Mouse (Mus musculus): Measurements from ENCODE around the gene Sox12. TPM values are rescaled to one million over a fixed set of nuclear protein-coding genes. Genes with fewer than 3 reads are reported as not detected.
"Not testable (repeated sequence)": the region's sequence is repeated elsewhere in the genome, so short reads cannot be mapped to it uniquely, and the experiment has no call there.

The Sox12 gene
- polyA plus RNA-seq, 1 experiment: 4.0 TPM

DNA sequence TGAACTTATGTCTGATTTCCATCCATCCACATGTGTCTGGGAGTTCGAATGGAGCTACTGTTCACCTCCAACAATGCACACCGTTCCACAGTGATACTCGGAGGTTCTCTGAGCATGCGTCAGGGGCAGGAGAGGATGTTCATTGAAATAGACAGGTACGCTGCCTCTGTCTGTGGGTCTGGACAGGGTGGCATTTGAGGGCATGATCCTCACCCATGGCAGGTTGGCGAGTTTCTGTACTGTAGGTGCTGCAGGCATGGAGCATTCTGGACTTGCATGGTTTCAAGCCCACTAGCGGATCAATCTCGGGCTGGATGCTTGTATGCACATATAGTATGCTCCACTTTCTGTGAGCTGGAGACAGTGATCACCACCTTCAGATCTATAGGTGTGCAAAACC lies 36.7 kb downstream of the Sox12 start:
- H3K4me1 ChIP-seq (ENCODE audit: control insufficient read depth, insufficient read depth, insufficient read length): no peaks in the 10 kb centered on the region; the same call in 1 of the 2 replicates
- DNase-seq (ENCODE audit: low read depth in 1 of 2, low spot score in 2 of 2): no peak
- H3K27ac ChIP-seq (ENCODE audit: insufficient read depth, low read length): no peak overlapping the region
- H3K4me3 ChIP-seq (ENCODE audit: extremely low read depth, insufficient read depth, insufficient read length): no peak overlapping the region
- H3K27me3 ChIP-seq (ENCODE audit: control insufficient read depth, insufficient read depth, low read length): no peaks in the 10 kb centered on the region
- no peaks in the 10 kb centered on the region for H3K36me3 ChIP-seq (ENCODE audit: control insufficient read depth, insufficient read depth, low read length)
- 82% methylated on average over 8 of the region's 8 CpGs for WGBS
- no peak for TF ChIP-seq CTCF (IDR thresholded peaks at IDR 0.05; ENCODE audit: extremely low read depth, insufficient read depth, insufficient read length, insufficient replicate concordance)
- TF ChIP-seq POLR2A (IDR thresholded peaks at IDR 0.05; ENCODE audit: low read depth, low read length): no peak

DNA sequence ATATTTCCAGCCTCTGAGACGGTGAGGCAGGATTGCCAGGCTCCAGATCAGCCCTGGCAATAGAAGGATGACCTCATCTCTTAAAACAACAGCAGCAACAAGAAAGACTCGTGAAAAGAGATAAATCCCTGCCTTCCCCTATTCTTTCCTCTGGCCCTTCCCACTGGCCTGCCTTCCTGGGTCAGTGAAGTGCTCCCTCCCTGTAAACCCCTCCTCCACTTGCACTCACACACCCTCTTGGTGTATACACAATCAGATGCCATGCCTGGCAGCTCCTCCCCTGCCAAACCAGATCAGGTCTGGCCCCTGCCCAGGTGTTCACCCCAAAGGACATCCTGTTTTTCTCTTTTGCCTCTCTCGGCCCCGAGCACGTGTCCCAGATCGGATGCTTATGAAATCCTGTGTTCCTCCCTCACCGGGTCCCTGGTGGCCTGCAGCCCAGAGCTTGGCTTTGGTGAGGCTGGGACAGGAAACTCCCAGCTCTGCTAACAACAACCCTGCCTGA lies 37.5 kb downstream of the Sox12 start:
- no peaks in the 10 kb centered on the region for H3K36me3 ChIP-seq (ENCODE audit: control insufficient read depth, insufficient read depth, low read length)
- 5% methylated on average over 7 of the region's 7 CpGs for WGBS
- peak overlapping the region; percentile 6; the same call in 1 of the 2 replicates for H3K27ac ChIP-seq (ENCODE audit: insufficient read depth, low read length)
- TF ChIP-seq POLR2A (IDR thresholded peaks at IDR 0.05; ENCODE audit: low read depth, low read length) (no peak), CTCF (IDR thresholded peaks at IDR 0.05; ENCODE audit: extremely low read depth, insufficient read depth, insufficient read length, insufficient replicate concordance) (no peak)
- no peak overlapping the region for H3K4me3 ChIP-seq (ENCODE audit: extremely low read depth, insufficient read depth, insufficient read length)
- peak in 1 of 2 experiments; percentile 14 for DNase-seq (ENCODE audit: low read depth in 1 of 2, low spot score in 2 of 2)
- no peaks in the 10 kb centered on the region; the same call in 1 of the 2 replicates for H3K4me1 ChIP-seq (ENCODE audit: control insufficient read depth, insufficient read depth, insufficient read length)
- H3K27me3 ChIP-seq (ENCODE audit: control insufficient read depth, insufficient read depth, low read length): no peaks in the 10 kb centered on the region

DNA sequence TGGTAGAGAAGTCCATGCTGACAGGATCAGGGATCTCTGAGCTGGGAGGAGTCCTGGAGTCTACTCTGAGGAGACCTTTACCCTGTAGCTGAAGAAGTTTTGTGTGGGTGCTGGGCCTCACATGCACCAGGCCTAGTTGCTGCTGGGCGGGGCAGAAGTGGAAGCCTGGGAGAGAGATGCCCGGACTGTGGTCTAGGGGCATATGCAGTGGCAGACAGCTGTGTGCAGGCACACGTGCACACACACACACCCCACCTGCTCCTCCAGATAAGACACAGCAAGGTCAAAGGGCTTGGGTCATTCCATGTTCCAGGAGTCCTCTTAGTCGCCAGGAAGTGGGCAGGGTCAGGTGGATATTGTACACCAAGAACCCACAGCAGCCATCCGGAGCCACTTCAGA lies 38.2 kb downstream of the Sox12 start:
- no peak for TF ChIP-seq POLR2A (IDR thresholded peaks at IDR 0.05; ENCODE audit: low read depth, low read length)
- TF ChIP-seq CTCF (IDR thresholded peaks at IDR 0.05; ENCODE audit: extremely low read depth, insufficient read depth, insufficient read length, insufficient replicate concordance): no peak
- Histone ChIP-seq H3K27ac (ENCODE audit: insufficient read depth, low read length) (no peak overlapping the region), H3K27me3 (ENCODE audit: control insufficient read depth, insufficient read depth, low read length) (no peaks in the 10 kb centered on the region), H3K36me3 (ENCODE audit: control insufficient read depth, insufficient read depth, low read length) (no peaks in the 10 kb centered on the region), H3K4me3 (ENCODE audit: extremely low read depth, insufficient read depth, insufficient read length) (no peak overlapping the region), H3K4me1 (ENCODE audit: control insufficient read depth, insufficient read depth, insufficient read length) (no peaks in the 10 kb centered on the region; the same call in 1 of the 2 replicates)
- DNase-seq (ENCODE audit: low read depth in 1 of 2, low spot score in 2 of 2): no peak
- WGBS: 32% methylated on average over 5 of the region's 5 CpGs

DNA sequence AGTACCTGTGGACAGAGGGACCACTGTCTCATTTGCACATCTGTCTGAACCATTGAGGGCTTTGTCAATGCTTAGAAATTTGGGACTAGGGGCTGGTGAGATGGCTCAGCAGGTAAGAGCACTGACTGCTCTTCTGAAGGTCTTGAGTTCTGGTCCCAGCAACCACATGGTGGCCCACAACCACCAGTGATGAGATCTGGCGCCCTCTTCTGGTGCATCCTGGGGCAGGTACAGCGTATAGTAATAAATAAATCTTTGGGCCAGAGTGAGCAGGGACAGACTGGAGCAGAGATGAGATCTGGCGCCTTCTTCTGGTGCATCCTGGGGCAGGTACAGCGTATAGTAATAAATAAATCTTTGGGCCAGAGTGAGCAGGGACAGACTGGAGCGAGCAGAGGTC lies 38.9 kb downstream of the Sox12 start:
- WGBS: 90% methylated on average over 5 of the region's 5 CpGs
- not testable (repeated sequence) for DNase-seq (ENCODE audit: low read depth in 1 of 2, low spot score in 2 of 2); H3K4me3 ChIP-seq (ENCODE audit: extremely low read depth, insufficient read depth, insufficient read length); H3K4me1 ChIP-seq (ENCODE audit: control insufficient read depth, insufficient read depth, insufficient read length); H3K27me3 ChIP-seq (ENCODE audit: control insufficient read depth, insufficient read depth, low read length); H3K36me3 ChIP-seq (ENCODE audit: control insufficient read depth, insufficient read depth, low read length); H3K27ac ChIP-seq (ENCODE audit: insufficient read depth, low read length)

DNA sequence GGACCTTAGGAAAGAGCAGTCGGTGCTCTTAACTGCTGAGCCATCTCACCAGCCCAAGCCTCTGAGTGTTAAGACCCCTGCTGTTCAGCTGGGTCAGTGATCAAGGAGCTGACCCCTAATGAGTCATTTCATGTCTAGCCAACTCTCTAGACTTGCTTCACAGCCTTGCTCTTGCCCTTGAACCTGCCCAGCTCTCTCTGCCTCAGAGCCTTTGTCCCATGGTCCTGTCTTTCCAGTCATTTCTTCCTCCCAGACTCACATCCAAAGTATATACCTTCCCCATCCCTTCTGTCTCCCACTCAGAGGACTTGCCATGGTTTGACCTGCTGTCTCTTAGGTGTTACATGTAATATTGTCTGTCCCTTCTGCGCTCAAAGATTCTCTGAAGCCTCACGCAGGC lies 40.6 kb downstream of the Sox12 start:
- H3K27me3 ChIP-seq (ENCODE audit: control insufficient read depth, insufficient read depth, low read length): no peaks in the 10 kb centered on the region
- no peak overlapping the region for H3K27ac ChIP-seq (ENCODE audit: insufficient read depth, low read length)
- H3K4me1 ChIP-seq (ENCODE audit: control insufficient read depth, insufficient read depth, insufficient read length): no peaks in the 10 kb centered on the region; the same call in 1 of the 2 replicates
- 96% methylated on average over 3 of the region's 3 CpGs for WGBS
- no peaks in the 10 kb centered on the region for H3K36me3 ChIP-seq (ENCODE audit: control insufficient read depth, insufficient read depth, low read length)
- no peak for DNase-seq (ENCODE audit: low read depth in 1 of 2, low spot score in 2 of 2)
- H3K4me3 ChIP-seq (ENCODE audit: extremely low read depth, insufficient read depth, insufficient read length): no peak overlapping the region
- TF ChIP-seq POLR2A (IDR thresholded peaks at IDR 0.05; ENCODE audit: low read depth, low read length) (no peak), CTCF (IDR thresholded peaks at IDR 0.05; ENCODE audit: extremely low read depth, insufficient read depth, insufficient read length, insufficient replicate concordance) (no peak)

DNA sequence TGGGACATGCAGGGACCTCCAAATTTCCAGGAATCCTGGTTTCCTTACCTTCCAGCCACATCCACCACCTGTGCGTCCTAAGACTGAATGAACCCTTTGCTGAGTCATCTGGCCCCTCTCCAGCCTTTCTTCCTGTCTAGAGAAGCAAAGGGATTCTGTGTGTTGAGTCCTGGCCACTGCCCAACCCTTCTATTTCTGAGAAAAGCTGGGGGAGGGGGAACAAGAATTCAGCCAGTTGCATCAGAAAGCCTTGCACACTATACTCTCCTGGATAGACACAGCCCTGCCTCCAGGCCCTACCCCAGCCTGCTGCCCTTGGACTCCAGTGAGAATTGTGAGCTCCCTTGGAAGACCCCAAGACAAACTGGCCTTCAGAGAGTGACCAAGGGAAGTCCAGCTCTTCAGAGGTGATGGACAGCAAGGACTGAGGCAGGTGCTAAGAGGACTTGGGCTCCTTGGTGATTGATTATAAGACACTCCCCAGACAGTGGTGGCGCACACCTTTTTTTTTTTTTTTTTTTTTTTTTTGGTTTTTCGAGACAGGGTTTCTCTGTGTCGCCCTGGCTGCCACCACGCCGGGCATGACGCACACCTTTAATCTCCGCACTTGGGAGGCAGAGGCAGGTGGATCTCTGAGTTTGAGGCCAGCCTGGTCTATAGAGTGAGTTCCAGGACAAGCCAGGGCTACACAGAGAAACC lies 47.9 kb downstream of the Sox12 start:
- WGBS: 83% methylated on average over 8 of the region's 8 CpGs
- Histone ChIP-seq H3K27me3 (ENCODE audit: control insufficient read depth, insufficient read depth, low read length) (no peaks in the 10 kb centered on the region), H3K4me1 (ENCODE audit: control insufficient read depth, insufficient read depth, insufficient read length) (no peaks in the 10 kb centered on the region; the same call in 1 of the 2 replicates), H3K4me3 (ENCODE audit: extremely low read depth, insufficient read depth, insufficient read length) (no peak overlapping the region), H3K36me3 (ENCODE audit: control insufficient read depth, insufficient read depth, low read length) (no peaks in the 10 kb centered on the region), H3K27ac (ENCODE audit: insufficient read depth, low read length) (no peak overlapping the region)
- TF ChIP-seq POLR2A (IDR thresholded peaks at IDR 0.05; ENCODE audit: low read depth, low read length) (no peak), CTCF (IDR thresholded peaks at IDR 0.05; ENCODE audit: extremely low read depth, insufficient read depth, insufficient read length, insufficient replicate concordance) (no peak)
- no peak for DNase-seq (ENCODE audit: low read depth in 1 of 2, low spot score in 2 of 2)

DNA sequence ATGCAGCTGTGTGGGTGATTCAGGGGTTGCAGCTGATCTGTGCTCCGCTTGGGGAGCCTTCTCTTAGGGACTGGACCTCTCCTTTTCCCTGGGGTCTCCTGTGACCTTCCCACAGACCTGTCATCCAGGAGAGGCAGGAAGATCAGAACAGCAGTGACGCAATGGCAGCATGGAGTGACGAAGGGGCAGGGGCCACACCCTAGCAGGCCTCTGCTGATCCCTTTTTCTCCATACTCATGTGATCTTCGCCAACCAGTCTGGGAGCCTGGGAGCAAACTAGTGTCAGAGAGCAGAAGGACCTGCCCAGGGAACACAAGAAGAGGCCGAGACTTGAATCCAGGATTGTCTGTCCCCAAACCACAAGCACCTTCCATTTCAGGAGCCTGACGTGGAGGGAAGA lies 48.7 kb downstream of the Sox12 start:
- Histone ChIP-seq H3K36me3 (ENCODE audit: control insufficient read depth, insufficient read depth, low read length) (no peaks in the 10 kb centered on the region), H3K27me3 (ENCODE audit: control insufficient read depth, insufficient read depth, low read length) (no peaks in the 10 kb centered on the region), H3K27ac (ENCODE audit: insufficient read depth, low read length) (no peak overlapping the region), H3K4me1 (ENCODE audit: control insufficient read depth, insufficient read depth, insufficient read length) (peaks cover 3% of the 10 kb centered on the region; the same call in 1 of the 2 replicates), H3K4me3 (ENCODE audit: extremely low read depth, insufficient read depth, insufficient read length) (no peak overlapping the region)
- 82% methylated on average over 6 of the region's 6 CpGs for WGBS
- TF ChIP-seq POLR2A (IDR thresholded peaks at IDR 0.05; ENCODE audit: low read depth, low read length): no peak
- TF ChIP-seq CTCF (IDR thresholded peaks at IDR 0.05; ENCODE audit: extremely low read depth, insufficient read depth, insufficient read length, insufficient replicate concordance): no peak
- no peak for DNase-seq (ENCODE audit: low read depth in 1 of 2, low spot score in 2 of 2)
